Mouse (Mus musculus) stomach, embryonic 14.5 days (tissue): ENCODE results near the gene Caly. TPM values are rescaled to one million over a fixed set of nuclear protein-coding genes. Genes with fewer than 3 reads are reported as not detected.

ENCODE experiments used
- ATAC-seq: fragments of 200-750 bp; cut with Nextera tagmentation; 2 replicates; pipeline ENCODE4 v1.8.0; 2017; ENCODE audit warnings: low read depth, moderate TSS enrichment; ENCODE audit not compliant: insufficient number of reproducible peaks, insufficient read depth, low FRiP score
- H3K27ac ChIP-seq: fragments of 300-500 bp; sonication (generic); 2 replicates; pipeline ENCODE4 v1.5.1; 2014; ENCODE audit warnings: mild to moderate bottlenecking, low read length, moderate library complexity, mixed read lengths
- H3K27me3 ChIP-seq: fragments of 300-500 bp; sonication (generic); 2 replicates; pipeline ENCODE4 v1.6.1; 2014; ENCODE audit warnings: low read length, control low read depth, mixed read lengths; ENCODE audit not compliant: control insufficient read depth, insufficient read depth
- H3K36me3 ChIP-seq: fragments of 300-500 bp; sonication (generic); 2 replicates; pipeline ENCODE4 v1.6.1; 2014; ENCODE audit warnings: mild to moderate bottlenecking, control low read depth, low read length, moderate library complexity, mixed read lengths; ENCODE audit not compliant: control insufficient read depth, insufficient read depth
- H3K4me1 ChIP-seq: fragments of 300-500 bp; sonication (generic); 2 replicates; pipeline ENCODE4 v1.6.1; 2014; ENCODE audit warnings: low read length, control low read depth, mixed read lengths; ENCODE audit not compliant: control insufficient read depth, insufficient read depth
- H3K4me2 ChIP-seq: fragments of 300-500 bp; sonication (generic); replicated peaks from 2 replicates; pipeline ENCODE4 v1.6.1; 2014; ENCODE audit warnings: low read depth, low read length, control low read depth
- H3K4me3 ChIP-seq: fragments of 300-500 bp; sonication (generic); 2 replicates; pipeline ENCODE4 v1.5.1; 2014; ENCODE audit warnings: low read depth, low read length, control low read depth
- H3K9ac ChIP-seq: fragments of 300-500 bp; sonication (generic); replicated peaks from 2 replicates; pipeline ENCODE4 v1.6.1; 2014; ENCODE audit warnings: low read depth, mild to moderate bottlenecking, control low read depth, low read length, moderate library complexity, mixed read lengths
- H3K9me3 ChIP-seq: fragments of 300-500 bp; sonication (generic); 2 replicates; pipeline ENCODE4 v1.6.1; 2016; ENCODE audit warnings: low read depth, low read length, control low read depth; ENCODE audit not compliant: control insufficient read depth
- WGBS: fragments of 180-500 bp; shearing (Covaris S2); extraction: QIAGEN DNeasy Blood & Tissue Kit; methylation state at CpG from one replicate; pipeline ENCODE4 v1.1.7; 2014; 5-methylcytosine and 5-hydroxymethylcytosine counted together
- polyA plus RNA-seq: library from polyadenylated mRNA; unstranded; fragments of >200 nt; fragmentation: Nextera tagmentation; extraction: Ambion mirVana; gene quantifications from 2 replicates; pipeline ENCODE4 v1.2.1, GENCODE M21; 2014

Gene Caly
- polyA plus RNA-seq, 1 experiment from 2014 or later: 3.8 TPM

DNA sequence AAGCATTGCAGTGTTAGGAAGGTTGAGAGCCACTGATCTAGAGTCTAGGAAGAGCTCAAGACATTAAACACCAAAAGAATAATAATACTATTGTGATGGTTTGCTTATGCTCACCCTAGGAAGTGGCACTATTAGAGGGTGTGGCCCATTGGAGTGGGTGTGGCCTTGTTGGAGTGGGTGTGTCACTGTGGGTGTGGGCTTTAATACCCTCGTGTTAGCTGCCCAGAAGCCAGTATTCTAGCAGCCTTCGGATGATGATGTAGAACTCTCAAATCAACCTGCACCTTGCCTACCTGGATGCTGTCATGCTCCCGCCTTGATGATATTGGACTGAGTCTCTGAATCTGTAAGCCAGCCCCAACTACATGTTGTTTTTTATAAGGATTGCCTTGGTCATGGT, 39.6 kb downstream of the Caly start:
- no peak overlapping the region for H3K9ac ChIP-seq
- no peak overlapping the region for H3K4me2 ChIP-seq
- peaks cover 2% of the 10 kb centered on the region; the same call in 1 of the 2 replicates for H3K4me1 ChIP-seq
- ATAC-seq: no peak
- 57% methylated on average over 3 of the region's 3 CpGs for WGBS
- H3K27ac ChIP-seq: no peak overlapping the region
- H3K27me3 ChIP-seq: peaks cover 28% of the 10 kb centered on the region
- peaks cover 9% of the 10 kb centered on the region; the same call in 1 of the 2 replicates for H3K36me3 ChIP-seq
- H3K4me3 ChIP-seq: no peak overlapping the region
- no peaks in the 10 kb centered on the region for H3K9me3 ChIP-seq

DNA sequence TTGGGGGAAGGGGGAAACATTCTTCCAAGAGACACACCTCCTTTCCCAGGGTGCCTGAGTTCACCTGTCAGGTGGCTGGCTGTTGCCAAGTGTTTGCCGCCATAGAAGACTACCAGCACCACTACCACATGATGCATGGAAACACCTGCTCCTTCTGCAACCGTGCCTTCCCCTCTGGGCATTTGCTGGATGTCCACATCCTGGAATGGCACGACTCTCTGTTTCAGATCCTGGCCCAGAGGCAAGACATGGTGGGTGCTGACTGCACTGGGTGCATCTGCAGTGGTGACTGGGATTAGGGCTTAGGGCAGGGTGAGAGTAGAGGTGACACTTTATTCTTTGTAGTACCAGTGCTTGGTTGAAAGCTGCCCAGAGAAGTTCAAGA, 45.2 kb downstream of the Caly start:
- Histone ChIP-seq H3K27ac (no peak overlapping the region), H3K9me3 (no peaks in the 10 kb centered on the region), H3K4me1 (peaks cover 11% of the 10 kb centered on the region), H3K9ac (0 out of 2 replicates have a peak overlapping the region, but pooled peaks have one; percentile 18), H3K27me3 (no peaks in the 10 kb centered on the region), H3K36me3 (peaks cover 23% of the 10 kb centered on the region; the same call in 1 of the 2 replicates), H3K4me2 (peak overlapping the region; percentile 92), H3K4me3 (peak overlapping the region; percentile 84)
- no peak for ATAC-seq
- WGBS: 50% methylated on average over 3 of the region's 3 CpGs

DNA sequence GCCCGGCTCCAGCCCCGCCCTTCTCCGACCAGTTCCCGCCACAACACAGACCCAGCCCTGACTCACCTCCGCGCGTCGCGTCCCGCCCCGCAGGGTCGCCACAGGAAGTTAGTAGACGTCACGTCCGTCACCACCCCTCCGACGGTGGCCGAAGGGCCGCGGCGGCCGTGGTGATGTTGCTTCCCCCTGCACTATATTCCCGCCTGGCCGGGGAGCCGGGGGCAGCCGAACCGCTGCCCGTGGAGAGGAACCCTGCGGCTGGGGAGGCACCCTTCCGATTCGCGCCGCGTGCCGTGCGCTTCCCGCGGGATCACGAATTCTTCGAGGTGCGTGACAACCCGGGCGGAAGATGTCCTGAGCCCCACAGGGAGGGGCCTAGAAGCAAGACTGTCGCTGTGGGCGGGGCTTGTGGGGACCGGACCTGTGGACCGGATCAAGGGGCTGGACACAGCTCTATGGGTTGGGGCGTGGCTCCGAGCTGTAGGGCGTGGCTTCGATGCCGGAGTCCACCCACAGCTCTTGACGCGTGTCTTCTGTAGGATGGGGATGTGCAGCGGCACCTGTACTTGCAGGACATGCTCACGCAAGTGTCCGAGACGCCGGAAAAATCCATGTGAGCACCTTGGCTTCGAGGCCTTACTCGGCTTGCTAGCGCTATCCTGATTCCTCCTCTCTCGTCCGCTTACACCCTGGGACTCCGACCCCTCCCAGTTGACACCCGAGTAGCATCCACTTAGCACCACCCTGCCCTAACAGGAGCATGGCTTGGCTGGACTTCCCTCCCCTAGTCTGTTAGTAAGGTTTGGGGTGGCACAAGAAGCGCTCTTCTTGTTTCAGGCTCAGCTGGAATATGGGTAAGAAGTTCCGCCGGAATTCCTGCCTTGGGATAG, 45.8 kb downstream of the Caly start, which contains the start of the genes Zfp511 and Tubgcp2:
Gene Zfp511 (plus strand): TSS at position 111 of the 890 bp plus-strand sequence.
Gene Tubgcp2 (minus strand): TSS at position 389 of the 890 bp plus-strand sequence.
- Histone ChIP-seq H3K9ac (peak within 1 kb of the TSS; percentile 62), H3K4me2 (peak within 1 kb of the TSS; percentile 92), H3K4me3 (peak within 1 kb of the TSS; percentile 84), H3K36me3 (peaks cover 27% of the 10 kb centered on the region), H3K4me1 (peaks cover 11% of the 10 kb centered on the region), H3K9me3 (no peaks in the 10 kb centered on the region), H3K27me3 (no peaks in the 10 kb centered on the region), H3K27ac (peak within 1 kb of the TSS; percentile 69)
- peak; percentile 97 for ATAC-seq
- 1% methylated on average over 69 of the region's 69 CpGs for WGBS

DNA sequence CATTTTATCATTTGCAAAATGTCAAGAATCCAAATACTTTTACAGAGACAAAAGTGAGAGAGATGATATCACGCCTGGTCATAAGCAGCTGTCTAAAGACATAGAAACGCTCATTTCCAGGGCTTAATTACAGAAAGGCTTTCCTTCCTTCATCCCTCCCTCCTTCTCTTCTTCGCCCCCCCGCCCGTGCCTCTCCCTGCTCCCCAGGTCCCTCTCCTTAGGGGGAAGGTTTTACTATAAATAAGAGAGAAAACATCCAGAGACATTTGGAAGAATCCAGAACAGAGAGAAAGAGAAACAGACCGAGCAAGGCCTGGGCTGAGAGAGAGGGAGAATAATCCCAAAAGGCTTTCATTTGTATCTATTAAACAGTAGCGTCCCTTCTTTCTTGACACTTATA, 46.9 kb downstream of the Caly start:
- WGBS: 13% methylated on average over 7 of the region's 7 CpGs
- H3K9ac ChIP-seq: peak overlapping the region; percentile 62
- no peak for ATAC-seq
- H3K36me3 ChIP-seq: peaks cover 32% of the 10 kb centered on the region
- H3K27ac ChIP-seq: no peak overlapping the region
- peaks cover 11% of the 10 kb centered on the region for H3K4me1 ChIP-seq
- H3K9me3 ChIP-seq: no peaks in the 10 kb centered on the region
- no peaks in the 10 kb centered on the region for H3K27me3 ChIP-seq
- peak overlapping the region; percentile 92 for H3K4me2 ChIP-seq
- H3K4me3 ChIP-seq: peak overlapping the region; percentile 84

DNA sequence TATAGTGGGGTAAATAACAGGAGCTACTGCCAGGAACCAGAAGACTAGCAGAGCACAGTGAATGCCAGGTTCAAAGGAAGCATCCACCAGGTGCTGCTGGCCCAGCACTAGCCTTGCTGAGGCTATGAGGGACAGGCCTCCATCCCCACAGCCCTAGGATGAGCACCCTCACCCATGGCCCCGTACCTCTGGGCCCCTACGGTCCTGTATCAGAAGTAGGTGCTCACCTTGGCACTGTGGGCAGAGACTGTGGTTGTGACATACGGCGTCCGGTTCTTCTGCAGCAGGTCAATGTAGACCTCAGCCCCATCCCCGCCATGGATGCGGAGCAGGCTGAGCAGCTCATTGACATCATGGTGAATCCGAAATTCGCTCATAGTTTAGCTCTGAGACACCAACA, 49.0 kb downstream of the Caly start:
- Histone ChIP-seq H3K36me3 (peaks cover 45% of the 10 kb centered on the region), H3K4me2 (no peak overlapping the region), H3K4me1 (peaks cover 11% of the 10 kb centered on the region), H3K4me3 (no peak overlapping the region), H3K27me3 (no peaks in the 10 kb centered on the region), H3K27ac (no peak overlapping the region), H3K9me3 (no peaks in the 10 kb centered on the region), H3K9ac (no peak overlapping the region)
- WGBS: 94% methylated on average over 9 of the region's 9 CpGs
- ATAC-seq: no peak

DNA sequence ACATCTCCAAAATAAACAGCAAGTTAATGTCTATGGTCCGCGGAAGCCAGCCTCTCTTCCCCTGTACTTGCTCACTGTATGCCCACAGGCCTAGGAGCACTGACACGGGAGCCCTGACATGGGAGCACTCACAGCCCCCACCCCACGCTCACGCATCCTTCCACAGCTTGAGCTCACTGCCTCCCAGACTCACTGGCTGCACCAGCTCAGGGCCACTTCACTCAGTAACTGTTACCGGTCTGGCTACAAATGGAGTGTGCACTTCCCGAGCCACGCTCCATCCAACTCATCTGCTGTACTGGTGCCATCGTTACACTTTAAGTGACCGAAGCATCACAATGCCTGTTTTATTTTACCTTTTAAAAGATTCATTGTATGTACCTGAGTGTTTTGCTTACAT, 50.0 kb downstream of the Caly start:
- Histone ChIP-seq H3K27me3 (no peaks in the 10 kb centered on the region), H3K9me3 (no peaks in the 10 kb centered on the region; the same call in 1 of the 2 replicates), H3K4me3 (no peak overlapping the region), H3K27ac (no peak overlapping the region), H3K4me1 (peaks cover 10% of the 10 kb centered on the region), H3K9ac (no peak overlapping the region), H3K36me3 (peaks cover 50% of the 10 kb centered on the region), H3K4me2 (no peak overlapping the region)
- 93% methylated on average over 10 of the region's 10 CpGs for WGBS
- no peak for ATAC-seq

DNA sequence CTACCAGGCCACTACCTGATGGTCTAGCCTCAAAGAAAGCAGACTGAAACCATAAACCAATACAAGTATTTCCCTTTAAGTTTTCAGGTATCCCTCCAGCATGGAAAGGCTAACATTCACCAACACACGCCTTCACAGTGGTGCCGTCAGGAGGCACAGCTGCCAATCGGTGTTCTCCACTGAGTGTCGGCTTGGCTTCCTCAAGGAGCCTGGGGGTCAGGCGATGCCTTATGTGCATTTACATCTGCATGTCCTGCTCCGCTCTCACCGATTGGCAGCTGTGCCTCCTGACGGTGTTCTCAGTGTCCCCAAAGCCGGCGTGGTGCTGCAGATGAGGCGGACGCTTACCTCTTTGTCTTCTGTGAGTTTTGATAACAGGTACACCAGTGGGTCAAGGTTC, 50.6 kb downstream of the Caly start:
- no peak overlapping the region for H3K4me3 ChIP-seq
- H3K4me2 ChIP-seq: no peak overlapping the region
- H3K4me1 ChIP-seq: peaks cover 5% of the 10 kb centered on the region
- H3K27me3 ChIP-seq: no peaks in the 10 kb centered on the region
- WGBS: 97% methylated on average over 12 of the region's 12 CpGs
- H3K9ac ChIP-seq: no peak overlapping the region
- H3K27ac ChIP-seq: no peak overlapping the region
- ATAC-seq: no peak
- H3K9me3 ChIP-seq: no peaks in the 10 kb centered on the region; the same call in 1 of the 2 replicates
- H3K36me3 ChIP-seq: peaks cover 50% of the 10 kb centered on the region
